Mouse (Mus musculus) bone marrow, adult 2 months (tissue): Measurements from ENCODE around the gene Ccl4. TPM values are rescaled to one million over a fixed set of nuclear protein-coding genes. Genes with fewer than 3 reads are reported as not detected.

Source experiments
- H3K27ac ChIP-seq: fragments of 200-500 bp; 2 replicates; pipeline ENCODE4 v1.5.1; 2012; ENCODE audit warnings: low read depth, mild to moderate bottlenecking, control low read depth, inconsistent platforms, low read length; ENCODE audit not compliant: control insufficient read depth, poor library complexity, insufficient read depth
- H3K4me1 ChIP-seq: fragments of 200-500 bp; 2 replicates; pipeline ENCODE4 v1.6.1; 2011; ENCODE audit warnings: low read length; ENCODE audit not compliant: control insufficient read depth, insufficient read depth
- H3K4me3 ChIP-seq: fragments of 200-500 bp; replicated peaks from 2 replicates; pipeline ENCODE3; 2011; ENCODE audit warnings: mild to moderate bottlenecking, low read depth, low read length, control low read depth; ENCODE audit not compliant: control insufficient read depth
- CTCF ChIP-seq: fragments of 200-500 bp; IDR thresholded peaks from 2 replicates; pipeline ENCODE4 v1.5.1; 2011; ENCODE audit warnings: low read length, control low read depth; ENCODE audit not compliant: control insufficient read depth, insufficient read depth
- POLR2A ChIP-seq: fragments of 200-500 bp; IDR thresholded peaks from 2 replicates; pipeline ENCODE4 v1.6.1; 2011; ENCODE audit warnings: low read depth, mild to moderate bottlenecking, control low read depth, low read length, borderline replicate concordance; ENCODE audit not compliant: control insufficient read depth
- WGBS: fragments of 180-500 bp; shearing (Covaris S2); methylation state at CpG from one replicate; pipeline ENCODE4 v1.1.7; 2018; 5-methylcytosine and 5-hydroxymethylcytosine counted together
- polyA plus RNA-seq: library from polyadenylated mRNA; stranded (reverse); fragments of >200 nt; gene quantifications from 2 replicates; pipeline ENCODE4 v1.2.4, GENCODE M21; 2011; ENCODE audit warnings: low replicate concordance; ENCODE audit not compliant: missing spikeins, insufficient read depth, insufficient read length

Gene Ccl4
- polyA plus RNA-seq = 1.5 and 2.3 TPM in 2 replicates

GRCm38 (mm10) chr11:83662204-83662603 is at the start of gene Ccl4:
Gene Ccl4 (plus strand): TSS chr11:83662584.
- H3K27ac ChIP-seq = no peak within 1 kb of the TSS
- 7% methylated on average over 6 of the region's 6 CpGs for WGBS
- H3K4me3 ChIP-seq = no peak within 1 kb of the TSS
- H3K4me1 ChIP-seq = peaks cover 2% of the 10 kb centered on the region; the same call in 1 of the 2 replicates
- no peak for TF ChIP-seq POLR2A
- TF ChIP-seq CTCF = no peak

DNA sequence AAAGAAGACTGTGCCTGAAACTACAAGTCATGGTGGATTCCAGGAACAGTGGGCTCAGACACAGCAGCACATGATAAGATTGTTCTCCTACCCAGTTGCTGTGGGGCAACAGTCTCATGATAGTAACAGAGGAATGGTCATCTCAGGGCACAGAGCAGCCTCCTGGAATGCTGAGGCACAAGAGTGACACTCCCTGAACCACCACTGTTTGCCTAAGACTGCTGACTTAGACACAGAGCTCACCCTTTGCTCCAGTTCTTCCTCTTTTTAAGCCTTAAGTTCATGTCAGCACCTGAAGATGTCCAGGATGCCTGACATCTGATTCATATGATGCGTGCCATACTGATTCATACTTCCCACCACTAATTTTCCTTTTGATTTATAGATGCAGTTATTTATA is 45.8 kb upstream of the Ccl4 start:
- Histone ChIP-seq H3K4me1 (peaks cover 2% of the 10 kb centered on the region), H3K4me3 (no peak overlapping the region), H3K27ac (peak overlapping the region; percentile 69; the same call in 1 of the 2 replicates)
- WGBS = 43% methylated on average over 1 of the region's 1 CpGs
- TF ChIP-seq POLR2A = no peak
- no peak for TF ChIP-seq CTCF

GRCm38 (mm10) chr11:83618238-83618637 is 44.1 kb upstream of the Ccl4 start:
- no peak for TF ChIP-seq CTCF
- TF ChIP-seq POLR2A = no peak
- WGBS = 24% methylated on average over 5 of the region's 5 CpGs
- Histone ChIP-seq H3K4me3 (no peak overlapping the region), H3K4me1 (peaks cover 2% of the 10 kb centered on the region), H3K27ac (no peak overlapping the region)

- TF ChIP-seq CTCF (no peak), POLR2A (no peak)
- 21% methylated on average over 1 of the region's 1 CpGs for WGBS
- H3K27ac ChIP-seq = no peak overlapping the region
Observed at GRCm38 (mm10) chr11:83619037-83619436, 43.3 kb upstream of the Ccl4 start.

DNA sequence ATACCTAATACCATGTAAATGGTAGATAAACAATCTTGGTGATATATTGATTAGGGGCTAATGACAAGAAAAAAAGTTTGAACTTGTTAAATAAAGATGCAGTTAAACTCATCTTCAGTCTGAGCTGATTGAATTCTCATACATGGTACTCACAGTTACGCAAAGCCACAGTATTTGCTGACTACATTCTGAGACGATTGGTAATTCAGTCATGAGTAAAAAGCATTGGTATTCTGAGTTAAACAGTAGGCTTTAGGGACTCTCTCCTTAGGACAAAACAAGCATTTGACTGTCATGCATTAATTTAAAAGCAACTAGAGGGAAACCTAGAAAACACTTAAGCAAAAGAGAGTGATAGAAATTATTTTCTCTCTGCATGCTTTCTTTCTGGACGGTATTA is 38.8 kb upstream of the Ccl4 start:
- H3K4me1 ChIP-seq = no peaks in the 10 kb centered on the region; the same call in 1 of the 2 replicates
- no peak for TF ChIP-seq CTCF
- 78% methylated on average over 3 of the region's 3 CpGs for WGBS
- no peak overlapping the region for H3K27ac ChIP-seq
- H3K4me3 ChIP-seq = no peak overlapping the region

More at GRCm38 (mm10) chr11:83619037-83619436, 43.3 kb upstream of the Ccl4 start:
- no peak overlapping the region for H3K4me3 ChIP-seq
- peaks cover 2% of the 10 kb centered on the region for H3K4me1 ChIP-seq

DNA sequence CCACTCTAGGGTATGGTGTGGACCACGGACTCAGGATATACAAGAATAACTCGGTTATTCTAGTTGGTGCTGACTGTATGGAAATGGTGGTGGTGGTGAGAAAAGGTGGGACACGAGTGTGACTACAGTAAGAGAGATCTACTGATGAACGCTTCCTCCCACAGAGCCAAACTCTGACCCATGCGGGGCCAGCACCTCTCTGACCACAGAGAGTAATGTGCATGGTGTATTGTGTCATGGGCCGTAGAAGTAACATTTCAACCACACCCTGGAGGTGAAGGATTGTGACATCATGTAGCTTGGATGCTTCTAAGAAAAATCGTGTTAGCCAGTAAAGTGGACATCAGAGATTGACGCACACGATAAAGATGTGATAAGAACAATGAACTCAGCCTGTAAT is 33.6 kb upstream of the Ccl4 start:
- TF ChIP-seq POLR2A (no peak), CTCF (no peak)
- WGBS = 43% methylated on average over 9 of the region's 9 CpGs
- peak overlapping the region; percentile 59 for H3K27ac ChIP-seq
- H3K4me3 ChIP-seq = no peak overlapping the region
- no peaks in the 10 kb centered on the region; the same call in 1 of the 2 replicates for H3K4me1 ChIP-seq

DNA sequence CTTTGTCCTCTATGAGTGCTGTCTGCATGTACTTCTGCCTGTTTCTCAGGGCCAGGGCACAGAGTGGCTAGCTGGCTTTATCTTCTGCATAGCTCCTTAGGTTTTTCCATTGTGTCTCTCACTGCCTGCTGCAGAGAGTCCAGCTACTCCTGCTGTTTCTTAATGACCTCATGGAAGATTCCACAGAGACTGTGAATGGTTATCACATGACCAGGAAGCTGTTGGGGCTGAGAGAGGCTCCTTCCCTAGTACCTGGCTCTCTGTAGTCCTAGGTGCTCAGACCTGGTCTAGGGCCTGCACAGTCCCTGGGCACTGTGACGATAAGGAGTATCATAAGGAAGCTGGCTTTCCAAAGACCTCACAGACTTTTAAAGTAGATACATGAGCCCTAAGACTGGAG is 31.8 kb upstream of the Ccl4 start:
- no peak for TF ChIP-seq CTCF
- TF ChIP-seq POLR2A = no peak
- H3K27ac ChIP-seq = no peak overlapping the region
- 88% methylated on average over 1 of the region's 1 CpGs for WGBS
- no peak overlapping the region for H3K4me3 ChIP-seq
- H3K4me1 ChIP-seq = no peaks in the 10 kb centered on the region; the same call in 1 of the 2 replicates

- TF ChIP-seq CTCF (no peak), POLR2A (no peak)
- H3K4me1 ChIP-seq = no peaks in the 10 kb centered on the region; the same call in 1 of the 2 replicates
- H3K27ac ChIP-seq = no peak overlapping the region
- 57% methylated on average over 2 of the region's 2 CpGs for WGBS
- no peak overlapping the region for H3K4me3 ChIP-seq
Observed at GRCm38 (mm10) chr11:83631065-83631464, 31.3 kb upstream of the Ccl4 start.

DNA sequence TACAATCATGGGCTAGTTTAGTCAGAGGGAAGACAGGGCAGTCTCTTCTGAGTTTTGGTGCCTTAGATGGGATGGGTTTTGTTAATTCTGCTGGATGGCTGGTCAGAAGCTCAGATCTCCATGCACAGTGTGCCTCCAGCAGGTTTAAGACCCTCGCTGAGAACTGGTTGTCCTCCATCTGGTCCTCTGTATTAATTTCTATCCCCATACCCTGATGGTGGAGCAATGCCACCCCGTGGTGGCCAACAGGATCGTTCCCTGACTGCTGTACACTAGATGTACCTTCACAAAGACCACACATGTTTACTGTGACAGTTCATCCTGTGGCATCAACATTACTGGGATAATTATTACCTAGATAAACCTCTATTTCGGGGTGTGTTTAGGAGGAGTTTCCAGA is 29.6 kb upstream of the Ccl4 start:
- TF ChIP-seq POLR2A (no peak), CTCF (peak; percentile 75)
- Histone ChIP-seq H3K27ac (no peak overlapping the region), H3K4me1 (no peaks in the 10 kb centered on the region; the same call in 1 of the 2 replicates), H3K4me3 (no peak overlapping the region)
- 36% methylated on average over 4 of the region's 4 CpGs for WGBS
